Mouse (Mus musculus) skeletal muscle tissue, adult 2 months (tissue): ENCODE results near the gene Palm2.

Experiments
- DNase-seq: peaks from one replicate; pipeline ENCODE4 v3.0.0-alpha.2; 2012; ENCODE audit warnings: low read depth, low spot score

Gene Palm2

GRCm38 (mm10) chr4:57514003-57514937 lies 80.2 kb downstream of the Palm2 start:
- no peak for DNase-seq

- DNase-seq = no peak
Observed at GRCm38 (mm10) chr4:57515356-57515755, 81.3 kb downstream of the Palm2 start.

- DNase-seq = no peak
Observed at GRCm38 (mm10) chr4:57523456-57523855, 89.4 kb downstream of the Palm2 start.

GRCm38 (mm10) chr4:57524461-57524860 lies 90.4 kb downstream of the Palm2 start:
- DNase-seq = no peak

GRCm38 (mm10) chr4:57525221-57526011 lies 91.4 kb downstream of the Palm2 start:
- no peak for DNase-seq

GRCm38 (mm10) chr4:57528296-57528695 lies 94.2 kb downstream of the Palm2 start:
- no peak for DNase-seq

GRCm38 (mm10) chr4:57533686-57534085 lies 99.6 kb downstream of the Palm2 start:
- DNase-seq = no peak

- no peak for DNase-seq
Observed at GRCm38 (mm10) chr4:57534232-57534631, 100.2 kb downstream of the Palm2 start.

GRCm38 (mm10) chr4:57535087-57535486 lies 101.0 kb downstream of the Palm2 start:
- no peak for DNase-seq

- DNase-seq = no peak
Observed at GRCm38 (mm10) chr4:57538029-57538688, 104.1 kb downstream of the Palm2 start.

GRCm38 (mm10) chr4:57543692-57544256 lies 109.7 kb downstream of the Palm2 start:
- DNase-seq = no peak

GRCm38 (mm10) chr4:57547785-57548184 lies 113.7 kb downstream of the Palm2 start:
- DNase-seq = no peak

- DNase-seq = no peak
Observed at GRCm38 (mm10) chr4:57550216-57550615, 116.2 kb downstream of the Palm2 start.

GRCm38 (mm10) chr4:57557102-57557501 lies 123.1 kb downstream of the Palm2 start:
- DNase-seq = no peak

- DNase-seq = no peak
Observed at GRCm38 (mm10) chr4:57559438-57559837, 125.4 kb downstream of the Palm2 start.

GRCm38 (mm10) chr4:57560010-57560409 lies 126.0 kb downstream of the Palm2 start:
- no peak for DNase-seq

- DNase-seq = no peak
Observed at GRCm38 (mm10) chr4:57561055-57561454, 127.0 kb downstream of the Palm2 start.

GRCm38 (mm10) chr4:57565283-57565682 lies 131.2 kb downstream of the Palm2 start:
- no peak for DNase-seq

GRCm38 (mm10) chr4:57565811-57566210 lies 131.8 kb downstream of the Palm2 start:
- no peak for DNase-seq

GRCm38 (mm10) chr4:57567666-57568206 lies 133.7 kb downstream of the Palm2 start, which contains the start of gene Pakap:
TSS of gene Pakap (plus strand) at chr4:57568179.
- no peak for DNase-seq
